Mouse (Mus musculus): ENCODE results near the gene Abat.

- no peak for TF ChIP-seq CTCF (IDR thresholded peaks at IDR 0.05; ENCODE audit: low read depth, low read length)
- TF ChIP-seq POLR2A (IDR thresholded peaks at IDR 0.05; ENCODE audit: extremely low read depth, insufficient read depth, low read length), result no peak
Observed at GRCm38 (mm10) chr16:8597516-8597915, 84.3 kb downstream of the Abat start.

All from liver, adult 2 months (tissue).